Mouse (Mus musculus) left cerebral cortex, adult 2 months (tissue): ENCODE data around the gene Gjd3. TPM values are rescaled to one million over a fixed set of nuclear protein-coding genes. Genes with fewer than 3 reads are reported as not detected.
A peak's percentile ranks its signal among the peaks of the same experiment; 100 is the strongest.

Source experiments
- DNase-seq, 2 experiments: peaks; one replicate each; pipeline ENCODE4 v3.0.0; 2021 to 2022; ENCODE audit warnings: low spot score in 2 of 2, mixed read lengths in 1 of 2; ENCODE audit errors: extremely low spot score in 1 of 2
- H3K27ac ChIP-seq: fragments of 200-600 bp; 2 replicates; pipeline ENCODE4 v1.8.1; 2022
- H3K4me3 ChIP-seq: fragments of 200-600 bp; 2 replicates; pipeline ENCODE4 v1.8.1; 2022
- CTCF ChIP-seq: fragments of 200-600 bp; IDR thresholded peaks from 2 replicates; pipeline ENCODE4 v1.8.1; 2022; ENCODE audit warnings: antibody characterized with exemption, mild to moderate bottlenecking, moderate library complexity
- intact Hi-C: fragments of 180-260 bp; cut with DNase I; formaldehyde crosslinking; loops from one replicate; pipeline ENCODE4 v1.15.1; 2025
- total RNA-seq, 2 experiments: library from RNA; stranded (reverse); gene quantifications; 2 replicates each; pipeline ENCODE4 v1.2.3; 2021

Gene Gjd3
- total RNA-seq, 2 experiments from 2014 or later, result 1.4 to 3.2 TPM

DNA sequence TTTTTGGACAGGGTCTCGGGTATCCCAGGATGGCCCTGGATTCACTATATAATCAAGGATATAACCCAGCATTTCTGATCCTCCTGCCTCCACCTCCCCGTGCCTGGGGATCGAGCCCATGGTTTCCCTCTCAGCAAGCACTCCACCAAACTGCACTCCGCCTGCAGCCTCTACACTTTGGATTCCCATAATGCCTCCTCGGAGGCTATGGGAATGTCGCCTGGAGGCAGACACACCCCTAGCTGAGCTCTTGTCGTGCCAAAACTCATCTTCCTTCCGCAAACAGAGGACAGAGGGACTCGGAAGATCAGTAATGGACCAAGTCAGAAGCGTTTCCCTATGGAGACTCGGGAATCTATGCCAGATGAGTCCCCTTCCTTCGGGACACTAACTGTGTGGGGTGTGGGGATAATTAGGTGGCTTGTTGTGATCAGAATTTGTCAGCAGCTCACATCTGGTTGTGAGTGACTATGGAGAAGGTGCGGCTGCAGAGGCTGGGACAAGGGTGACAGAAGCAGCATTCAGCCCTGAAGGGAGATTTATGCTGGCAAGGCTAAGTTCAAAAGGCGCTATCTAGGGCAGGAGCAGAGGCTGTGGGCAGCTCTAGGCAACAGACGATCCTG lies 4.2 kb downstream of the Gjd3 start:
- Histone ChIP-seq H3K27ac (no peak overlapping the region), H3K4me3 (no peak overlapping the region)
- DNase-seq, result peak in 1 of 2 experiments; percentile 10
- intact Hi-C loops, result loop anchor here (10.0 kb wide), 1 partner anchor 1336 kb away; the partner anchor contains the start of gene Eif1
- TF ChIP-seq CTCF, result no peak

- peak; percentile 82 for TF ChIP-seq CTCF
- H3K27ac ChIP-seq, result no peak overlapping the region
- no peak overlapping the region for H3K4me3 ChIP-seq
- peak; percentile 78 to 84 for DNase-seq
- intact Hi-C loops, result loop anchor here (2.0 to 10.0 kb wide), 3 partner anchors 176 to 1340 kb away; partner anchors contain the start of gene Eif1
Observed at GRCm38 (mm10) chr11:98974871-98975719, 7.7 kb downstream of the Gjd3 start.

DNA sequence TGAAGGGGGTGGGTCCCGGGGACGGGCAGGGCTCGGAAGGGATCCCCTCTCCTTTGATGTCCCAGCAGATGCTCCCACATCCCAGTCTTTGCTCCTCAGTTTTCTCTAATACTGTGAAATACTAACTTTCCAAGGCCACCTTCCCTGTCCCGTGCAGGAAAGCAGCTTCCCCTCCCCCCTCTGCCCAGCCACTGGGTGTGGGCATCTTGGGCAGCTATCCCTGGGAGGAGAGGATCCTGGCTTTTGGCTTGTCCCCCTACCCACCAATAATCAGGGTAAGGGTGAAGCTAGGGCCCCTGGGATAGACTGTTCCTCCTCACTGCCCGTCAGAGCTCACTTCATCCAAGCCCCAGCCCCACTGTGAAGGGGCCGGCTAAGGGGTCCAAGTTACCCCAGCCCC lies 8.6 kb downstream of the Gjd3 start:
- H3K27ac ChIP-seq, result no peak overlapping the region
- H3K4me3 ChIP-seq, result no peak overlapping the region
- DNase-seq, result no peak
- TF ChIP-seq CTCF, result no peak
- intact Hi-C loops, result loop anchor here (2.0 to 10.0 kb wide), 3 partner anchors 177 to 1341 kb away; partner anchors contain the start of gene Eif1

- intact Hi-C loops, result loop anchor here (10.0 kb wide), 1 partner anchor 1341 kb away; the partner anchor contains the start of gene Eif1
- DNase-seq, result no peak
- Histone ChIP-seq H3K4me3 (no peak overlapping the region), H3K27ac (no peak overlapping the region)
- no peak; the same call in 1 of the 2 replicates for TF ChIP-seq CTCF
Observed at GRCm38 (mm10) chr11:98973584-98973983, 9.2 kb downstream of the Gjd3 start.

GRCm38 (mm10) chr11:98972801-98973360 lies 9.9 kb downstream of the Gjd3 start:
- TF ChIP-seq CTCF, result no peak
- Histone ChIP-seq H3K4me3 (no peak overlapping the region), H3K27ac (no peak overlapping the region)
- intact Hi-C loops, result loop anchor here (1.0 to 10.0 kb wide), 2 partner anchors 51 to 1342 kb away; partner anchors contain the start of gene Eif1
- DNase-seq, result no peak

GRCm38 (mm10) chr11:98972215-98972614 lies 10.6 kb downstream of the Gjd3 start:
- peak; percentile 89 for TF ChIP-seq CTCF
- no peak overlapping the region for H3K4me3 ChIP-seq
- intact Hi-C loops, result loop anchor here (1.0 to 10.0 kb wide), 2 partner anchors 50 to 1343 kb away; partner anchors contain the start of gene Eif1
- no peak overlapping the region for H3K27ac ChIP-seq
- DNase-seq, result peak; percentile 80 to 89

DNA sequence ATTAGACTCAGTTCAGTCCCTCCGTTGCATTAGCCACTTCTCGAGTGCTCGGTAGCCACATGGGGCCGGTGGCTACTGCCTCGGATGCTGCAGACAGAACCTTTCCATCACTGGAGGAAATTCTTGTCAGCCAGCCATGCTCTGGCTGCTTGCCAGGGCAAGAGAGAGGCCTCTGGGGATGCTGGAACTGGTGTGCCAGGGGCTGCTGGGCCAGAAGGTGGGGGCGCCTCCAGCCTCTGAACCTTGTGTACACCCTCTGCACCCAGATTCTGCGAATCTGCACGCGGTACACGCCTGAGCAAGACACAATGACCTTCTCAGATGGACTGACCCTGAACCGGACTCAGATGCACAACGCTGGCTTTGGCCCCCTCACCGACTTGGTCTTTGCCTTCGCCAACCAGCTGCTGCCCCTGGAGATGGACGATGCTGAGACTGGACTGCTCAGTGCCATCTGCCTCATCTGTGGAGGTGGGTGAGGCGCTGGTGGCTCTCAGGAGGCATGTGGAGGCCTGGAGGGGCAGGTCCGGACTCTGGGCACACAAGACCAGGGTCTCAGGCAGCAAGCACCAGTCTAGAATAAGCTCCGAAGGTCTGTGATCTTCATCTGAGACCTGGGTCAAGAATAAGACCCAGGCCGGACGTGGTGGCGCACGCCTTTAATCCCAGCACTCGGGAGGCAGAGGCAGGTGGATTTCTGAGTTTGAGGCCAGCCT lies 11.3 kb downstream of the Gjd3 start:
- TF ChIP-seq CTCF, result no peak
- H3K27ac ChIP-seq, result no peak overlapping the region
- DNase-seq, result peak in 1 of 2 experiments; percentile 57
- no peak overlapping the region for H3K4me3 ChIP-seq
- intact Hi-C loops, result loop anchor here (1.0 to 10.0 kb wide), 2 partner anchors 49 to 1343 kb away; partner anchors contain the start of gene Eif1

GRCm38 (mm10) chr11:98970191-98970925 lies 12.5 kb downstream of the Gjd3 start:
- Histone ChIP-seq H3K4me3 (no peak overlapping the region), H3K27ac (peak overlapping the region; percentile 12; the same call in 1 of the 2 replicates)
- intact Hi-C loops, result loop anchor here (10.0 kb wide), 1 partner anchor 1344 kb away; the partner anchor contains the start of gene Eif1
- DNase-seq, result peak in 1 of 2 experiments; percentile 18
- no peak for TF ChIP-seq CTCF

GRCm38 (mm10) chr11:98969496-98969927 lies 13.3 kb downstream of the Gjd3 start:
- Histone ChIP-seq H3K4me3 (no peak overlapping the region), H3K27ac (no peak overlapping the region; the same call in 1 of the 2 replicates)
- intact Hi-C loops, result loop anchor here (5.0 kb wide), 1 partner anchor 107 kb away; the partner anchor contains the start of gene Wipf2
- peak in 1 of 2 experiments; percentile 75 for DNase-seq
- no peak for TF ChIP-seq CTCF
